Mouse (Mus musculus): ENCODE results near the gene Ppa2. TPM values are rescaled to one million over a fixed set of nuclear protein-coding genes. Genes with fewer than 3 reads are reported as not detected.

The Ppa2 gene
- total RNA-seq, 2 experiments from 2014 or later, result 43.7 to 59.7 TPM

DNA sequence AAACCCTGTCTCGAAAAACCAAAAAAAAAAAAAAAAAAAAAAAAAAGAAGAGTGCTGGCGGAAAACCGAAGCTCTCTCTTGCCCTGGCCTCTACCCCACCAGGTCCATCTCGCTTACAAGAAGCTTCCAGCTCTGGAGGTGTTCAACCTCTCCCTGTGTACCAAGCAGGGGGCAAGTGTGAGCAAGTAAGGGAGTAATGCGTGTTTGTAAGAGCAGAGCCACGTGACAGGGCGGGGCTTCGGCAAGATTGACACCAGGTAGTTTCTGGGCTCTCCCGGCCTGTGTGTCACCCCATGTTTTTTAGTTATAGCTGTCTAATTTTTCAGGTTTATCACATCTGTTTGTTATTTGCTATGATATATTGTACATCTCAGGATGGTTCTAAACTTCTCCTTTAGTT, 56.2 kb downstream of the Ppa2 start:
- intact Hi-C loops (cut with DNase I), result no loop called here
- DNase-seq, result no peak
- TF ChIP-seq CTCF (IDR thresholded peaks at IDR 0.05), result no peak
- Histone ChIP-seq H3K4me3 (no peak overlapping the region), H3K27ac (no peak overlapping the region)

DNA sequence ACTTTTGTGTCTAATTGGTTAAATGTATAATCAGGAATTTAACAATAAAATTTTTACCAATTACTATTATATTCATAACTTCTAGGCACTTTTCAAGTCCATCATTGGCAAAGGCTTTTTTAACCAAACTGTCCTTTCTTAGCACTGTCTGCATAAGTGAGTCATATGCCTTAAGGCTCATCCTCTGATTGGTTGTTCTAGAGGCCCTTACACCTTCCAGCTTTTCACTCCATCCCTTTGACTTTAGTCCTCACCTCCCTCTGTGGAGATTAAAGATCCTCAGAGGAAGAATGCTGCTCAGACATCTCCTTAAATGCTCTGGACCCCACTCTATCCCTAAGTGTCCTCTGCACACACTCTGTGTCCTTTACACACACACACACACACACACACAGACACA, 68.3 kb downstream of the Ppa2 start:
- Histone ChIP-seq H3K27ac (no peak overlapping the region), H3K4me3 (no peak overlapping the region)
- intact Hi-C loops (cut with DNase I), result no loop called here
- no peak for DNase-seq
- no peak for TF ChIP-seq CTCF (IDR thresholded peaks at IDR 0.05)

DNA sequence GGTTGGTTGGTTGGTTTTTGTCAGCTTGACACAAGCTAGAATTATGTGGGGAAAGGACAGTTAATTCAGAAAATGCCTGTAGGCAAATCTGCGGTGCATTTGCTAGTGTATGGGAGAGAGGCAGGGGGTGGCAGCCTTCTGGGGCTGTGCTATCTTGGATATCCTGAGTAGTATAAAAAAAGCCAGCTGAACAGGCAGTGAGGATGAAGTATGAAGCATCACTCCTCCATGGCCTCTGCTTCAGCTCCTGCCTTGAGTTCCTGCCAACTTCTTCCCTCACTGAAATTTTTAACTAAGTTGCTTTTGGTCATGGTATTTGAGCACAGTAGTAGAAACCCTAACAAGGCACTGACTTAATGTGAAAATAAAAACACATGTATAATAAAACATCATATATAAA, 70.1 kb downstream of the Ppa2 start:
- no peak for TF ChIP-seq CTCF (IDR thresholded peaks at IDR 0.05)
- intact Hi-C loops (cut with DNase I), result no loop called here
- H3K27ac ChIP-seq, result no peak overlapping the region
- H3K4me3 ChIP-seq, result no peak overlapping the region
- DNase-seq, result no peak

DNA sequence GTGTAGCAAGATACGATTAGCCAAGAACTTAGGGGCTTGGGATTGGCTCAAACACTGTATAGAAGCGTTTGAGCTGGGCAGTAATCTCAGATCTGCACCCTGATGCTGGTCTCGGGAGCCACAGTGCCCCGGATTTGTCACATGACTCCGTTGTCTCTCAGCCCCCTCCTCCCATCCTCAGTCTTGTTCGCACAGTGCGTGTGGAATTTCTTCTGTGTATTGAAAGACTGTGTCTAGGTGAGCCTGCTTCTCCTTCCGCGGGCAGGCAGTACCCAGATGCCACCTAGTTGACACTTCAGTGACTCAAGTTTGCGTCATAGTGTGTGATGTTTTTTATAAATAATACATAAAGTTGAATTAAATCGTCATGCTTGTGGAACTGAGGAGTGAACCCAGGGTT, 71.6 kb downstream of the Ppa2 start:
- no peak for DNase-seq
- H3K27ac ChIP-seq, result no peak overlapping the region
- TF ChIP-seq CTCF (IDR thresholded peaks at IDR 0.05), result no peak
- no peak overlapping the region for H3K4me3 ChIP-seq
- intact Hi-C loops (cut with DNase I), result no loop called here

DNA sequence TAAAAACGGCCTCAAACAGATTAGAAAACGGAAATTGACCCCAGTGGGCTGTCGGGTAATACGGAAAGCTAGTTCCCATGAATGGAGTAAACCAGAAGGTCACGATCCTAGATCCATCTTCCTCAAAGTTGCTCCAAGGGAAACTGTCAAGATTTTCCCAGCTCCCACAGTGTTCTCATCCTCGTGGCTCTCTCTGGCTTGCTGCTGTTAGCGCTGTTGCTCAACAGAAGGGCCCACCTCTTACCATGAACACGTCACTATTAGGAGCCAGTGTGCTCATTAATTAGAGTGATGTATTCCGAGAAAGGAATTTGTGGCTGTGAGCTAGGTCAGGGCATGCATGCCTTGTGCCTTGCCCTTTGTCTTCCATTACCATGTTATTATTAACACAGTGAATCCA, 72.2 kb downstream of the Ppa2 start:
- TF ChIP-seq CTCF (IDR thresholded peaks at IDR 0.05), result no peak
- intact Hi-C loops (cut with DNase I), result no loop called here
- no peak overlapping the region for H3K27ac ChIP-seq
- no peak overlapping the region for H3K4me3 ChIP-seq
- DNase-seq, result no peak

DNA sequence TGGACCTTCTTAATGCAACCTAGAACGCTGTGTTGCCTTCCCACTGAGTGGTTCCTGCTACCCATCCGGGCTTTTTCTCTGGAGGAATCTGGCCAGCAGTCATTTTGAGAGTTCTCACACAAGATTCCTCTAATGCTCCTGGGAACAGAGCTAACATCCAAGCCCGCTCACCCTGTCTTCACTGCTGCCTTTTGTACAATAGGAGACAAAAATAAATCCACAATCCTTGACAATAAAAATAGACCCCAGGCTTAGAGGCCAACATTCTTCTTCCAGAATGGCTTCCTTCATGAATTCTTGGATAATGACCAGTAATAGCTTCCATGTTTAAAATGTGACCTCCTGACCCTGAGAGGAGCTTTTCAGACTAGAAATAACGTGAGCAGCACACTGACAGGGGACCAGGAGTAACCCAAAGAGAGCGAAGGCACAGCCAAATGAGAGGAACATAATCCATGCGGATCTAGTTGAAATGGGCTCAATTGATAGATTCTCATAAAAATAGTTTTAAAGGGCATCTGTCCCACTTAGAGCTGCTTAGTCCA, 74.3 kb downstream of the Ppa2 start:
- Histone ChIP-seq H3K4me3 (no peak overlapping the region), H3K27ac (peak overlapping the region; percentile 25; the same call in 1 of the 2 replicates)
- no peak for TF ChIP-seq CTCF (IDR thresholded peaks at IDR 0.05)
- DNase-seq, result no peak
- intact Hi-C loops (cut with DNase I), result no loop called here

DNA sequence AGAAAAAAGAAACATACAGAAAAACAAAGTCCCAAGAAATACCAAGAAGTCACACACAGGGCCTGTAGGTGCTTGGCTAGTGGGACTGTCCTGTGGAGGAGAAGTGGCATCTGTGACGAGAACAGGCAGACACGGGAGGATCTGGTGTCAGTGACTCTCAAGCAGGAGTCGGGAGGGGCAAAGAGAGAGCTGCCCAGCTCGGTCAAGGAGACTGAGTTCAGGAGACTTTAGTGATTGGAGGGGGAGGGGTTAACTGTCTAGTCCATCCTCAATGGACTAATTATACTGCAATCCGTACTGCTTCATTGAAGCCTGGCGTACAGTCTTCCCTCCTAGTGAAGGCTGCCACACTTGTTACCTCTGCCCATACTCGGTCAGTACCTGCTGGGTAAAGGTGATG, 77.4 kb downstream of the Ppa2 start:
- no peak for DNase-seq
- H3K27ac ChIP-seq, result no peak overlapping the region
- intact Hi-C loops (cut with DNase I), result no loop called here
- TF ChIP-seq CTCF (IDR thresholded peaks at IDR 0.05), result no peak
- H3K4me3 ChIP-seq, result no peak overlapping the region

DNA sequence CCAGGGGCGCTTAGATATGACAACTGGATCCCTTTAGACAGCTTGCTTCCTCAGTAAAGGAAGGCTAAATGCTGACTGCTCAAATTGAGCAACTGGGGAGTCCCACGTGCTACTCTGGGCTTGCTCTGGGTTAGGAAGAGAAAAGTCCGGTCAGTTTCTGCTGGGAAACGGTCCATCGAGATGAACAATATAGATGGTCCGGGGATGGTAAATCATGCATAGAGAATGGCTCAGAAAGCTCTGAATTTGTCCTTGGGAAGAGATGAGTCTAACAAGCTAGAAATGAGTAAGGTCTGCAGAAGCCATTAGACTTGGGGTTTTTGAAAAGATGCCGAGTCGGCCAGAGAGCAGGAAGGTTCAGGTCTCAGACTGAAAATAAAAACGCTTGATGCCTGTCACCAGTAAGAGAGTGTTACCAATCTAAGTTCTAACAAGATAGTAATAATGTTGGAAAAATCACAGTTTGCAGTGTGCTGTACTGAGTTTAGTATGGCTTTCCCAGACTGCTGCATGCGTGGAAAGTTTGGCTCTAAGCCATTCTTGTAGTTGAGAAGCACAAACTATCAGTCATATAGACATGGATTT, 80.0 kb downstream of the Ppa2 start:
- no peak for DNase-seq
- intact Hi-C loops (cut with DNase I), result no loop called here
- Histone ChIP-seq H3K27ac (no peak overlapping the region), H3K4me3 (no peak overlapping the region)
- no peak for TF ChIP-seq CTCF (IDR thresholded peaks at IDR 0.05)

DNA sequence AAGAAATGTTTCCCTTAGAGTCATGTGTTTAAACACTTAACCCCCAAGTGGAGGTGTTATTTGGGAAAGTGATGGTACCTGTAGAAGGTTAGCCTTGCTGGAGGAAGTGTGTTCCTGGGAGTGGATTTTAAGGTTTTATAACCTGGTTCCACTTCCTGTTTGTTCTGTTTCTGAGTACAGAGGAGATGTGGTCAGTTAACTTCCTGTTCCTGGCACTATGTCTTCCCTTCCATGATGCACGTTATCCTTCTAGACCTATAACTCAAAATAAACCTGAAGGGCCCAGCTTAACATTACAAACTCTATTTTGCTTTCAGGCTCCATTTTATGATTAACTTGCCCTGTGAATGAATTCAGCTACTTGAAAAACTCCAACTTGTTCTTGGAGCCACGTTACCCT, 84.6 kb downstream of the Ppa2 start:
- Histone ChIP-seq H3K27ac (no peak overlapping the region), H3K4me3 (no peak overlapping the region)
- no peak for TF ChIP-seq CTCF (IDR thresholded peaks at IDR 0.05)
- no peak for DNase-seq
- intact Hi-C loops (cut with DNase I), result no loop called here

DNA sequence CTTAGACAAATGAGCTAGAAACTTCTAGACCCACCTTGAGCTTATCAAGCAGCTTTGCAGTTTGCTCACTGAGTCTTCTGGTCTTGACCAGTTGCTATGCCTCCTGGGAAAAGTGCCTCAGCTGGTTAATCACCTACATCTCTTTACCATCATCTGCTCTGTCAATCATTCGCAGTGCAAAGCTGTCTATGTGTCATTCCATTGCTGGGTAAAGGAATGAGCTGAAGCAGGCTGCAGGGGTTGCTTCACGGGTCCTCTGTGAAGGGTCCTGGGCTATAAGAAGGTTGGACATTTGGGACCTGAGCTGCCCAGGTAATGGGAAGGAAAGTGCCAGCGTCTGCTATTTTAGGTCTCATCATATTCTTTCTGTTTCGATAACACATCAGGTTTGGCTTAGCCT, 93.9 kb downstream of the Ppa2 start:
- no peak for DNase-seq
- no peak for TF ChIP-seq CTCF (IDR thresholded peaks at IDR 0.05)
- intact Hi-C loops (cut with DNase I), result no loop called here
- H3K4me3 ChIP-seq, result no peak overlapping the region
- no peak overlapping the region for H3K27ac ChIP-seq

DNA sequence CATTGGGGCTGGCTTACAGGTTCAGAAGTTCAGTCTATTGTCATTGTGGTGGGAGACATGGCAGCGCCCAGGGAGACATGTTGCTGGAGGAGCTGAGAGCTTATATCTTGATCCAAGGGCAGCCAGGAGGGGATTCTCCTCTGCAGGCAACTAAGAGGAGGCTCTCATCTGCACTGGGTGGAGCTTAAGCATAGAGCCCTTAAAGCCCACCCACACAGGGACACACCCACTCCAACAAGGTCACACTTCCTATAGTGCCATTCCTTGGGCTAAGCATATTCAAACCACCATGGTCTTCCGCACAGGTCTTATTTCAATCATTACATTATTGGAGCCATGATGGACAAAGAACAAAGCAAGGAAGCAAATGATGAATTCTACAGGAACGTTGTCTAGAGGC, 95.7 kb downstream of the Ppa2 start:
- TF ChIP-seq CTCF (IDR thresholded peaks at IDR 0.05), result no peak
- intact Hi-C loops (cut with DNase I), result no loop called here
- Histone ChIP-seq H3K27ac (no peak overlapping the region), H3K4me3 (no peak overlapping the region)
- DNase-seq, result no peak

DNA sequence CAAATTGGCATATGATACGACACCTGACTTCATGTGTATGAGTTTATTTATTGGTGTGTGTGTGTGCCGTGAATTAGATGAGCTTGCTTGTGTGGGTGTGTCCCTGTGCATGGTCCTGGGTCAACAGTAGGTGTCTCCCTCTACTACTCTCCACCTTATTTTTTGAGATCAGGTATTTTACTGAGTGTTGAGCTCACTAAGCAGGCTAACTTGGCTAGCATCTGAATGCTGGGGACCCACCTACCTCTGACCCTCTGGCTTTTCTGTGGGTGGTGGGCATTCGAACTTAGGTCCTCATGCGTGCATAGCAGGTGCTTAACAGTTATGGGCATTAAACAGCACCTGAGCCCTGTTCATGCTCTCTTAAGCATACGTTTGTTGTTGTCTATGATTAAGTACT, 96.3 kb downstream of the Ppa2 start:
- TF ChIP-seq CTCF (IDR thresholded peaks at IDR 0.05), result peak; percentile 45
- no peak overlapping the region for H3K4me3 ChIP-seq
- H3K27ac ChIP-seq, result no peak overlapping the region
- no peak for DNase-seq
- intact Hi-C loops (cut with DNase I), result no loop called here

DNA sequence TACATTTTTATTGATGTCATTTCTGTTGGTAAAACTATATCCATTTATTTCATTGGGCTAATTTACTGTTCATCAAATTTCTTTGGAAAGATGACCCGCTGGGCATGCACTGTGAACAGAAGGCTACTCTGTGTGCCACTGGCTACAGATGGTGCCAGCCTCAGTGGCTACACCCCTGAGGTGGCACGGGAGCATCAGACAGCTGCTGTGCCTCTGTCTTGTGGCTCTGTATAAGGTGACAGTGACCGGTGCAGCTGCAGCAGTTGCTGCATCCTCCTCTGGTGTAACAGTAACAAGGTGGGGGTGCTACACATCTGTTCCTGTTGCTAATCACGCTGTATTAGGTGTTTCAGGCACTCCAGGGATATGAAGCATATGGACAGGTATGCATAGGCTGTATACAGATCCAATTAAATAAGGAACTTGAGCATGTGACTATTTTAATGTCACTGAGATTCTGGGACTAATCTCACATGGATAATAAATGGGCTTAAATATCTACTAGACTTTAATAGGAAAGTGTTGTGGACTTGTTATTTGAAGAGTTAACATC, 101.3 kb downstream of the Ppa2 start:
- DNase-seq, result no peak
- Histone ChIP-seq H3K4me3 (no peak overlapping the region), H3K27ac (no peak overlapping the region)
- no peak for TF ChIP-seq CTCF (IDR thresholded peaks at IDR 0.05)
- intact Hi-C loops (cut with DNase I), result no loop called here

DNA sequence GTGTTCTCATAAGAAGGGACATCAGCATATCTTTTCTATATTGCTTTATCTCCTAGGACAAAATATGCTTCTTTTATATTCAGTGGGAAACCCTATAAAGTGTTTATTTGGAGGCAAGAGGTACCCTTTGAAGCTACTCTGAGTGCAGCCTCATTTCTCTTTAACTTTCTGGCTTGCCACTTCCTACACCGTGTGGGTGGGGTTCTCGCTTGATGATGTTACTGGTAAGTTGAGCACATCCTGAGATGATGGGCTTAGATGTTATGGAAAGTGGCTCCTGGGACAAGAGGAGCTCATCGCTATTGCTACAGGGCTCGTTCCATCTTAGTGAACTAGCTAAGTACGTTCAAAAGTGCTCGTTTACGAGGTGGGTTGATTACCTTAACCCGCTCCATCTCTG, 101.9 kb downstream of the Ppa2 start:
- H3K27ac ChIP-seq, result no peak overlapping the region
- H3K4me3 ChIP-seq, result no peak overlapping the region
- no peak for DNase-seq
- no peak for TF ChIP-seq CTCF (IDR thresholded peaks at IDR 0.05)
- intact Hi-C loops (cut with DNase I), result no loop called here
